Mouse (Mus musculus): Measurements from ENCODE around the gene Zdhhc21.
A peak's percentile ranks its signal among the peaks of the same experiment; 100 is the strongest.

Gene Zdhhc21

GRCm38 (mm10) chr4:82859131-82860125 is at the start of gene Zdhhc21:
Gene Zdhhc21 (minus strand): TSS chr4:82859958.
- peak; percentile 31 to 63 for DNase-seq (ENCODE audit: low spot score in 2 of 2)

- no peak for DNase-seq (ENCODE audit: low spot score in 2 of 2)
Observed at GRCm38 (mm10) chr4:82895227-82895626, 35.5 kb upstream of the Zdhhc21 start.

GRCm38 (mm10) chr4:82892247-82892646 is 32.5 kb upstream of the Zdhhc21 start:
- no peak for DNase-seq (ENCODE audit: low spot score in 2 of 2)

- no peak for DNase-seq (ENCODE audit: low spot score in 2 of 2)
Observed at GRCm38 (mm10) chr4:82891566-82891965, 31.8 kb upstream of the Zdhhc21 start.

- DNase-seq (ENCODE audit: low spot score in 2 of 2) = no peak
Observed at GRCm38 (mm10) chr4:82891049-82891448, 31.3 kb upstream of the Zdhhc21 start.

GRCm38 (mm10) chr4:82890585-82890984 is 30.8 kb upstream of the Zdhhc21 start:
- no peak for DNase-seq (ENCODE audit: low spot score in 2 of 2)

- DNase-seq (ENCODE audit: low spot score in 2 of 2) = no peak
Observed at GRCm38 (mm10) chr4:82886148-82886547, 26.4 kb upstream of the Zdhhc21 start.

- DNase-seq (ENCODE audit: low spot score in 2 of 2) = no peak
Observed at GRCm38 (mm10) chr4:82885535-82885913, 25.8 kb upstream of the Zdhhc21 start.

GRCm38 (mm10) chr4:82884636-82885534 is 25.1 kb upstream of the Zdhhc21 start, which contains the start of gene Cer1:
Gene Cer1 (minus strand): TSS chr4:82885148.
- no peak for DNase-seq (ENCODE audit: low spot score in 2 of 2)

- no peak for DNase-seq (ENCODE audit: low spot score in 2 of 2)
Observed at GRCm38 (mm10) chr4:82882500-82882899, 22.7 kb upstream of the Zdhhc21 start.

GRCm38 (mm10) chr4:82881366-82881765 is 21.6 kb upstream of the Zdhhc21 start:
- DNase-seq (ENCODE audit: low spot score in 2 of 2) = no peak

GRCm38 (mm10) chr4:82880243-82880642 is 20.5 kb upstream of the Zdhhc21 start:
- no peak for DNase-seq (ENCODE audit: low spot score in 2 of 2)

GRCm38 (mm10) chr4:82879152-82879551 is 19.4 kb upstream of the Zdhhc21 start:
- DNase-seq (ENCODE audit: low spot score in 2 of 2) = no peak

GRCm38 (mm10) chr4:82876656-82877055 is 16.9 kb upstream of the Zdhhc21 start:
- no peak for DNase-seq (ENCODE audit: low spot score in 2 of 2)

GRCm38 (mm10) chr4:82875532-82875931 is 15.8 kb upstream of the Zdhhc21 start:
- no peak for DNase-seq (ENCODE audit: low spot score in 2 of 2)

- DNase-seq (ENCODE audit: low spot score in 2 of 2) = no peak
Observed at GRCm38 (mm10) chr4:82874791-82875190, 15.0 kb upstream of the Zdhhc21 start.

GRCm38 (mm10) chr4:82872548-82872947 is 12.8 kb upstream of the Zdhhc21 start:
- DNase-seq (ENCODE audit: low spot score in 2 of 2) = no peak

GRCm38 (mm10) chr4:82872121-82872520 is 12.4 kb upstream of the Zdhhc21 start:
- no peak for DNase-seq (ENCODE audit: low spot score in 2 of 2)

- DNase-seq (ENCODE audit: low spot score in 2 of 2) = no peak
Observed at GRCm38 (mm10) chr4:82870931-82871330, 11.2 kb upstream of the Zdhhc21 start.

- DNase-seq (ENCODE audit: low spot score in 2 of 2) = no peak
Observed at GRCm38 (mm10) chr4:82867731-82868445, 8.1 kb upstream of the Zdhhc21 start.

- no peak for DNase-seq (ENCODE audit: low spot score in 2 of 2)
Observed at GRCm38 (mm10) chr4:82867111-82867510, 7.4 kb upstream of the Zdhhc21 start.
